In the genomic region with DNA sequence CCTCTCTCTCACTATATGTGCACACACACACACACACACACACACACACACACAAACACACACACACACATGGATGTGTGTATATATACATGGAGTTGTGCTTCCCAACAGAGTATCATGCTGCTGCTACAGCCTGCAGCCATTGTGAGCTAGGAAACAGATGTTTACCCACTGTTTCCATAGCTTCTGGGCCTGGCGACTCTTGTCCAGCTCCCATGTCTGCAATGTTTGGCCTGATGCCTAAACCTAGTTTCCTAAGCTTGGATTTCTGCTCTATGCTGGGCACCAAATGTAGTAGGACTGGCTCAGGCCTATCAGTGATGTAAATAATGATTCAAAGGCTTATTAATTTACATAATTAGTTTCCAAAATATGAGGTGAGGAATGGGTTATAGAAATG, we compare ENCODE assay signal across 12 mouse cellular contexts.
"Had no signal": no experiment of that assay in that cellular context is flagged by ENCODE, and none has a peak within 500 bp of the region (broad histone marks: within the 10 kb centered on the region; RNA-seq: fewer than 3 reads in every experiment).

No protein-coding gene starts in this region.

- H3K27ac ChIP-seq: kidney, embryonic 15.5 days; left cerebral cortex, adult 2 months; liver, embryonic 12.5 days; lung, embryonic 15.5 days; midbrain, embryonic 12.5 days; stomach, postnatal 0 days had no signal

- H3K9ac ChIP-seq: kidney, embryonic 15.5 days; liver, embryonic 12.5 days; lung, embryonic 15.5 days; midbrain, embryonic 12.5 days had no signal

- H3K36me3 ChIP-seq: kidney, embryonic 15.5 days; liver, embryonic 12.5 days; lung, embryonic 15.5 days; midbrain, embryonic 12.5 days had no signal

- H3K9me3 ChIP-seq: kidney, embryonic 15.5 days; liver, embryonic 12.5 days; lung, embryonic 15.5 days; midbrain, embryonic 12.5 days had no signal

- H3K4me2 ChIP-seq: kidney, embryonic 15.5 days; liver, embryonic 12.5 days; lung, embryonic 15.5 days; midbrain, embryonic 12.5 days had no signal

- DNase-seq: kidney, adult 2 months; kidney, postnatal 14 days; thymus, adult 18-20 months; thymus, postnatal 25 days had no signal

- H3K4me1 ChIP-seq: kidney, embryonic 15.5 days; liver, embryonic 12.5 days; lung, embryonic 15.5 days; midbrain, embryonic 12.5 days had no signal

- H3K4me3 ChIP-seq: kidney, embryonic 15.5 days; left cerebral cortex, adult 2 months; liver, embryonic 12.5 days; lung, embryonic 15.5 days; midbrain, embryonic 12.5 days had no signal

- ATAC-seq: intestine, embryonic 16.5 days; liver, embryonic 12.5 days; midbrain, embryonic 16.5 days had no signal

- H3K27me3 ChIP-seq: kidney, embryonic 15.5 days; liver, embryonic 12.5 days; lung, embryonic 15.5 days had no signal
